Mouse (Mus musculus) lung, postnatal 4 days (tissue): Measurements from ENCODE around the gene Fbxl7.

Experiments
- DNase-seq, 2 experiments: peaks; one replicate each; pipeline ENCODE4 v3.0.0; 2021

Gene Fbxl7

GRCm38 (mm10) chr15:26895251-26895711 is at the start of gene Fbxl7:
Gene Fbxl7, minus strand, starts transcription at chr15:26895580.
- DNase-seq, result peak; percentile 89 to 95

- no peak for DNase-seq
Observed at GRCm38 (mm10) chr15:26922026-26922425, 26.6 kb upstream of the Fbxl7 start.

GRCm38 (mm10) chr15:26913427-26913826 is 18.0 kb upstream of the Fbxl7 start:
- DNase-seq, result peak; percentile 4 to 23

- no peak for DNase-seq
Observed at GRCm38 (mm10) chr15:26895761-26896160, 381 bp upstream of the Fbxl7 start.

GRCm38 (mm10) chr15:26894801-26895229 is 565 bp downstream of the Fbxl7 start:
- DNase-seq, result peak; percentile 68 to 77

GRCm38 (mm10) chr15:26894031-26894655 is 1.2 kb downstream of the Fbxl7 start:
- peak; percentile 43 to 54 for DNase-seq

GRCm38 (mm10) chr15:26893136-26893535 is 2.2 kb downstream of the Fbxl7 start:
- DNase-seq, result no peak

- no peak for DNase-seq
Observed at GRCm38 (mm10) chr15:26889971-26890370, 5.4 kb downstream of the Fbxl7 start.

- DNase-seq, result no peak
Observed at GRCm38 (mm10) chr15:26888170-26888569, 7.2 kb downstream of the Fbxl7 start.

- no peak for DNase-seq
Observed at GRCm38 (mm10) chr15:26885979-26886378, 9.4 kb downstream of the Fbxl7 start.

- no peak for DNase-seq
Observed at GRCm38 (mm10) chr15:26880212-26880956, 15.0 kb downstream of the Fbxl7 start.

GRCm38 (mm10) chr15:26875687-26876086 is 19.7 kb downstream of the Fbxl7 start:
- DNase-seq, result peak; percentile 38 to 68

- no peak for DNase-seq
Observed at GRCm38 (mm10) chr15:26872234-26872633, 23.1 kb downstream of the Fbxl7 start.

- no peak for DNase-seq
Observed at GRCm38 (mm10) chr15:26869197-26869596, 26.2 kb downstream of the Fbxl7 start.

GRCm38 (mm10) chr15:26867521-26867920 is 27.9 kb downstream of the Fbxl7 start:
- no peak for DNase-seq

- no peak for DNase-seq
Observed at GRCm38 (mm10) chr15:26862173-26862572, 33.2 kb downstream of the Fbxl7 start.

- DNase-seq, result peak in 1 of 2 experiments; percentile 8
Observed at GRCm38 (mm10) chr15:26849626-26850025, 45.8 kb downstream of the Fbxl7 start.

- DNase-seq, result no peak
Observed at GRCm38 (mm10) chr15:26842216-26842615, 53.2 kb downstream of the Fbxl7 start.

- no peak for DNase-seq
Observed at GRCm38 (mm10) chr15:26838386-26838785, 57.0 kb downstream of the Fbxl7 start.

GRCm38 (mm10) chr15:26837200-26837599 is 58.2 kb downstream of the Fbxl7 start:
- DNase-seq, result no peak

GRCm38 (mm10) chr15:26834415-26834814 is 61.0 kb downstream of the Fbxl7 start:
- DNase-seq, result no peak

GRCm38 (mm10) chr15:26831141-26831540 is 64.2 kb downstream of the Fbxl7 start:
- DNase-seq, result no peak

- DNase-seq, result no peak
Observed at GRCm38 (mm10) chr15:26816931-26817330, 78.4 kb downstream of the Fbxl7 start.

GRCm38 (mm10) chr15:26812856-26813255 is 82.5 kb downstream of the Fbxl7 start:
- DNase-seq, result no peak
